Mouse (Mus musculus): ENCODE measurements around the gene Vip. TPM values are rescaled to one million over a fixed set of nuclear protein-coding genes. Genes with fewer than 3 reads are reported as not detected.

Vip gene
- polyA plus RNA-seq, 1 experiment from 2014 or later = 52.6 TPM

- peak; percentile 86 for TF ChIP-seq CTCF (IDR thresholded peaks at IDR 0.05; ENCODE audit: low read depth)
- TF ChIP-seq EP300 (optimal IDR thresholded peaks at IDR 0.05) = no peak
- DNase-seq (ENCODE audit: low spot score) (peak; percentile 46), ATAC-seq (ENCODE audit: low FRiP score, low TSS enrichment) (no peak)
- no peaks in the 10 kb centered on the region for H3K27me3 ChIP-seq (ENCODE audit: control insufficient read depth, insufficient read depth, low read length)
- H3K9ac ChIP-seq (ENCODE audit: low read length) = no peak overlapping the region
- WGBS = 9% methylated on average over 7 of the region's 7 CpGs
- H3K27ac ChIP-seq (replicated peaks) = no peak overlapping the region
- H3K4me1 ChIP-seq (replicated peaks; ENCODE audit: control insufficient read depth, insufficient read depth) = no peaks in the 10 kb centered on the region
- H3K9me3 ChIP-seq (ENCODE audit: control insufficient read depth, low read length) = no peaks in the 10 kb centered on the region
- H3K36me3 ChIP-seq (ENCODE audit: control insufficient read depth, insufficient read depth, low read length) = no peaks in the 10 kb centered on the region
- H3K4me3 ChIP-seq (ENCODE audit: low read depth, low read length) = no peak overlapping the region
- H3K4me2 ChIP-seq (replicated peaks; ENCODE audit: low read depth) = no peak overlapping the region
These were observed 38.9 kb upstream of the Vip start for GRCm38 (mm10) chr10:5600123-5600522.

GRCm38 (mm10) chr10:5603512-5603911 is 35.5 kb upstream of the Vip start:
- Histone ChIP-seq H3K4me1 (replicated peaks; ENCODE audit: control insufficient read depth, insufficient read depth) (no peaks in the 10 kb centered on the region), H3K4me3 (ENCODE audit: low read depth, low read length) (no peak overlapping the region), H3K27ac (replicated peaks) (no peak overlapping the region), H3K36me3 (ENCODE audit: control insufficient read depth, insufficient read depth, low read length) (no peaks in the 10 kb centered on the region), H3K27me3 (ENCODE audit: control insufficient read depth, insufficient read depth, low read length) (no peaks in the 10 kb centered on the region), H3K9ac (ENCODE audit: low read length) (no peak overlapping the region), H3K4me2 (replicated peaks; ENCODE audit: low read depth) (no peak overlapping the region), H3K9me3 (ENCODE audit: control insufficient read depth, low read length) (no peaks in the 10 kb centered on the region)
- no peak for DNase-seq (ENCODE audit: low spot score)
- ATAC-seq (ENCODE audit: low FRiP score, low TSS enrichment) = no peak
- 67% methylated on average over 10 of the region's 10 CpGs for WGBS
- TF ChIP-seq EP300 (optimal IDR thresholded peaks at IDR 0.05) = no peak
- TF ChIP-seq CTCF (IDR thresholded peaks at IDR 0.05; ENCODE audit: low read depth) = no peak

- Histone ChIP-seq H3K9me3 (ENCODE audit: control insufficient read depth, low read length) (no peaks in the 10 kb centered on the region), H3K9ac (ENCODE audit: low read length) (no peak overlapping the region), H3K27ac (replicated peaks) (no peak overlapping the region), H3K27me3 (ENCODE audit: control insufficient read depth, insufficient read depth, low read length) (no peaks in the 10 kb centered on the region), H3K36me3 (ENCODE audit: control insufficient read depth, insufficient read depth, low read length) (no peaks in the 10 kb centered on the region), H3K4me3 (ENCODE audit: low read depth, low read length) (no peak overlapping the region), H3K4me2 (replicated peaks; ENCODE audit: low read depth) (no peak overlapping the region), H3K4me1 (replicated peaks; ENCODE audit: control insufficient read depth, insufficient read depth) (no peaks in the 10 kb centered on the region)
- DNase-seq (ENCODE audit: low spot score) = no peak
- TF ChIP-seq EP300 (optimal IDR thresholded peaks at IDR 0.05) (no peak), CTCF (IDR thresholded peaks at IDR 0.05; ENCODE audit: low read depth) (no peak)
- ATAC-seq (ENCODE audit: low FRiP score, low TSS enrichment) = no peak
- WGBS = 88% methylated on average over 13 of the region's 13 CpGs
These were observed 34.6 kb upstream of the Vip start for GRCm38 (mm10) chr10:5604371-5604770.

- no peaks in the 10 kb centered on the region for H3K9me3 ChIP-seq (ENCODE audit: control insufficient read depth, low read length)
- no peak overlapping the region for H3K27ac ChIP-seq (replicated peaks)
- H3K36me3 ChIP-seq (ENCODE audit: control insufficient read depth, insufficient read depth, low read length) = no peaks in the 10 kb centered on the region
- H3K4me3 ChIP-seq (ENCODE audit: low read depth, low read length) = no peak overlapping the region
- H3K4me2 ChIP-seq (replicated peaks; ENCODE audit: low read depth) = no peak overlapping the region
- no peak overlapping the region for H3K9ac ChIP-seq (ENCODE audit: low read length)
- TF ChIP-seq CTCF (IDR thresholded peaks at IDR 0.05; ENCODE audit: low read depth) (no peak), EP300 (optimal IDR thresholded peaks at IDR 0.05) (no peak)
- 82% methylated on average over 3 of the region's 3 CpGs for WGBS
- no peaks in the 10 kb centered on the region for H3K27me3 ChIP-seq (ENCODE audit: control insufficient read depth, insufficient read depth, low read length)
- no peaks in the 10 kb centered on the region for H3K4me1 ChIP-seq (replicated peaks; ENCODE audit: control insufficient read depth, insufficient read depth)
- ATAC-seq (ENCODE audit: low FRiP score, low TSS enrichment) (no peak), DNase-seq (ENCODE audit: low spot score) (no peak)
These were observed 30.1 kb upstream of the Vip start for GRCm38 (mm10) chr10:5608874-5609273.

- 73% methylated on average over 13 of the region's 13 CpGs for WGBS
- Histone ChIP-seq H3K9ac (ENCODE audit: low read length) (no peak overlapping the region), H3K4me3 (ENCODE audit: low read depth, low read length) (no peak overlapping the region), H3K27ac (replicated peaks) (no peak overlapping the region), H3K9me3 (ENCODE audit: control insufficient read depth, low read length) (no peaks in the 10 kb centered on the region), H3K27me3 (ENCODE audit: control insufficient read depth, insufficient read depth, low read length) (no peaks in the 10 kb centered on the region), H3K36me3 (ENCODE audit: control insufficient read depth, insufficient read depth, low read length) (no peaks in the 10 kb centered on the region), H3K4me2 (replicated peaks; ENCODE audit: low read depth) (no peak overlapping the region), H3K4me1 (replicated peaks; ENCODE audit: control insufficient read depth, insufficient read depth) (no peaks in the 10 kb centered on the region)
- DNase-seq (ENCODE audit: low spot score) = no peak
- no peak for ATAC-seq (ENCODE audit: low FRiP score, low TSS enrichment)
- TF ChIP-seq EP300 (optimal IDR thresholded peaks at IDR 0.05) (no peak), CTCF (IDR thresholded peaks at IDR 0.05; ENCODE audit: low read depth) (no peak)
These were observed 23.6 kb upstream of the Vip start for GRCm38 (mm10) chr10:5615186-5616040.

GRCm38 (mm10) chr10:5626268-5626667 is 12.8 kb upstream of the Vip start:
- no peaks in the 10 kb centered on the region for H3K27me3 ChIP-seq (ENCODE audit: control insufficient read depth, insufficient read depth, low read length)
- H3K36me3 ChIP-seq (ENCODE audit: control insufficient read depth, insufficient read depth, low read length) = no peaks in the 10 kb centered on the region
- no peak overlapping the region for H3K9ac ChIP-seq (ENCODE audit: low read length)
- ATAC-seq (ENCODE audit: low FRiP score, low TSS enrichment) = no peak
- DNase-seq (ENCODE audit: low spot score) = no peak
- no peak overlapping the region for H3K27ac ChIP-seq (replicated peaks)
- H3K4me2 ChIP-seq (replicated peaks; ENCODE audit: low read depth) = no peak overlapping the region
- WGBS = 73% methylated on average over 5 of the region's 5 CpGs
- H3K4me3 ChIP-seq (ENCODE audit: low read depth, low read length) = no peak overlapping the region
- no peaks in the 10 kb centered on the region for H3K9me3 ChIP-seq (ENCODE audit: control insufficient read depth, low read length)
- no peaks in the 10 kb centered on the region for H3K4me1 ChIP-seq (replicated peaks; ENCODE audit: control insufficient read depth, insufficient read depth)
- TF ChIP-seq CTCF (IDR thresholded peaks at IDR 0.05; ENCODE audit: low read depth) (no peak), EP300 (optimal IDR thresholded peaks at IDR 0.05) (no peak)

Data from stomach, postnatal 0 days (tissue).